In the genomic region with DNA sequence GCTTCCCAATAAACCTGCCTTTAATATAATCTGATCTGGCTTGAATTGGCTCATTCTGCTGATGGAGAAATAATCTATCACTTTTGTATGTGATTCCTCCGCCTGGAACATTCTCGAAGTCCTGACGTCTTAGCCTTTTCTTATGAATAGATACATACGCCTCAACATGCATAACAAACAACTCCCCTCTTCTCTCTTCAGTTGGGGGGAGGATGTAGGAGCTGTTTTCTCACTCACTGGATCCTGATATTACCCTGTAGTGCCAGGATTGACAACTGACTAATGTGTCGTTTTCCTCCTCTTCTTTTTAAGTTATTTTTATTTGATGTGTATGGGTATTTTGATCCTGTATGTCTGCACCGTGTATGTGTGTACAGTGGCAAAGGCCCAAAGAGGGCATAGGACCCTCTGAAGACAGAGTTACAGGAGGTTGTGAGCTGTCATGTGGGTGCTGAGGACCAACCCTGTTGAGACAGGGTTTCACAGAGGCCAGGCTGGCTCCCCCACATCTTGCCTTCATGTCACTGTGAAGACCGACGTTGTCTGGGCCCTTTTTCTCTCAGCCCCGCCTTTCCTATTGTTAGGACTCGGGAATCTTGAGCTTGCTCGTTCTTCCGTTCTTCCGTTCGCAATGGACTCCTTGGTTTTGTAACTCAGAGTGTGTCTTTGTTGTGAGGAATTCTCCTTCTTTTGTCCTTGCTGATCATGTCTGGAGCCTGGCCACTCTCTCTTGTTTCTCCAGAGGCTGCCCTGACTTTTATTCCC, we compare ENCODE assay signal across 27 mouse cellular contexts. TPM values are rescaled to one million over a fixed set of nuclear protein-coding genes. Genes with fewer than 3 reads are reported as not detected.
DNase-seq lines count a peak whose midpoint lies in the region; ATAC-seq and TF ChIP-seq lines count a peak whose summit lies in the region.
"Had no signal": no experiment of that assay in that cellular context is flagged by ENCODE, and none has a peak within 500 bp of the region (broad histone marks: within the 10 kb centered on the region; RNA-seq: fewer than 3 reads in every experiment).

No protein-coding gene starts in this region.

- no peak for ATAC-seq in midbrain, embryonic 14.5 days (ENCODE audit: low FRiP score, low TSS enrichment)
- ATAC-seq in kidney, embryonic 14.5 days (ENCODE audit: low FRiP score, low TSS enrichment) = no peak
- ATAC-seq: forebrain, embryonic 13.5 days; inflammation-experienced regulatory T-cells, adult 6 months had no signal

- no peak for TF ChIP-seq CTCF in ES-Bruce4 (IDR thresholded peaks at IDR 0.05; ENCODE audit: low read depth, low read length)

- peaks cover 17% of the 10 kb centered on the region for H3K27me3 ChIP-seq in midbrain, embryonic 10.5 days (ENCODE audit: low read depth, poor library complexity, severe bottlenecking)
- H3K27me3 ChIP-seq in midbrain, embryonic 14.5 days (ENCODE audit: control insufficient read depth, insufficient read depth, low read length) = no peaks in the 10 kb centered on the region
- no peaks in the 10 kb centered on the region for H3K27me3 ChIP-seq in ES-Bruce4 (ENCODE audit: control insufficient read depth, insufficient read depth, low read length, poor library complexity, severe bottlenecking)
- H3K27me3 ChIP-seq in kidney, embryonic 14.5 days (ENCODE audit: control insufficient read depth, insufficient read depth, low read length) = no peaks in the 10 kb centered on the region
- H3K27me3 ChIP-seq: forebrain, embryonic 13.5 days; lung, embryonic 15.5 days had no signal

- no peaks in the 10 kb centered on the region for H3K36me3 ChIP-seq in midbrain, embryonic 10.5 days
- no peaks in the 10 kb centered on the region for H3K36me3 ChIP-seq in midbrain, embryonic 14.5 days (ENCODE audit: control insufficient read depth, insufficient read depth, low read length)
- no peaks in the 10 kb centered on the region for H3K36me3 ChIP-seq in ES-Bruce4 (ENCODE audit: control insufficient read depth, insufficient read depth, low read length, poor library complexity, severe bottlenecking)
- no peaks in the 10 kb centered on the region for H3K36me3 ChIP-seq in kidney, embryonic 14.5 days (ENCODE audit: control insufficient read depth, insufficient read depth, low read length)
- H3K36me3 ChIP-seq: kidney, embryonic 15.5 days; liver, embryonic 15.5 days; lung, embryonic 15.5 days; midbrain, embryonic 12.5 days had no signal

- H3K4me1 ChIP-seq in midbrain, embryonic 10.5 days = peaks cover 31% of the 10 kb centered on the region
- H3K4me1 ChIP-seq in midbrain, embryonic 14.5 days (ENCODE audit: control insufficient read depth, insufficient read depth, low read length) = 0 out of 2 replicates have a peak, but pooled peaks cover 5% of the 10 kb centered on the region
- H3K4me1 ChIP-seq in ES-Bruce4 (ENCODE audit: control insufficient read depth, insufficient read depth, low read length) = peaks cover 19% of the 10 kb centered on the region
- no peaks in the 10 kb centered on the region for H3K4me1 ChIP-seq in kidney, embryonic 14.5 days (ENCODE audit: control insufficient read depth, insufficient read depth, low read length)
- H3K4me1 ChIP-seq: kidney, embryonic 15.5 days; liver, embryonic 15.5 days; lung, embryonic 15.5 days had no signal

- peak; percentile 34 for DNase-seq in embryo, embryonic 10 days (ENCODE audit: low spot score)
- no peak for DNase-seq in embryo, embryonic 11 days
- DNase-seq in midbrain, embryonic 10.5 days (ENCODE audit: low spot score) = peak; percentile 26
- no peak for DNase-seq in midbrain, embryonic 14.5 days
- peak; percentile 39 for DNase-seq in embryo, embryonic 10.5 days (ENCODE audit: low spot score)
- no peak for DNase-seq in adrenal gland, postnatal 10 days
- DNase-seq: adrenal gland, postnatal 36 days; cerebellum, adult 18-20 months; cerebellum, postnatal 14 days; gastrocnemius, postnatal 10 days; kidney, adult 11 months; kidney, postnatal 25 days; liver; thymus, adult 2 months; thymus, postnatal 36 days had no signal

- 37% methylated on average over 14 of the region's 14 CpGs for WGBS in midbrain, embryonic 10.5 days
- WGBS in midbrain, embryonic 14.5 days = 29% methylated on average over 14 of the region's 14 CpGs
- 77% methylated on average over 14 of the region's 14 CpGs for WGBS in kidney, embryonic 14.5 days

- no peaks in the 10 kb centered on the region for H3K9me3 ChIP-seq in midbrain, embryonic 10.5 days (replicated peaks)
- H3K9me3 ChIP-seq in midbrain, embryonic 14.5 days (ENCODE audit: control insufficient read depth, low read length) = no peaks in the 10 kb centered on the region
- H3K9me3 ChIP-seq in ES-Bruce4 (replicated peaks; ENCODE audit: control insufficient read depth, insufficient read depth, low read length, poor library complexity, severe bottlenecking) = no peaks in the 10 kb centered on the region
- no peaks in the 10 kb centered on the region for H3K9me3 ChIP-seq in kidney, embryonic 14.5 days (ENCODE audit: control insufficient read depth, low read length)
- H3K9me3 ChIP-seq: forebrain, embryonic 13.5 days; kidney, embryonic 15.5 days; liver, embryonic 15.5 days; lung, embryonic 15.5 days; midbrain, embryonic 12.5 days had no signal

- peak overlapping the region; percentile 70 for H3K27ac ChIP-seq in midbrain, embryonic 10.5 days (replicated peaks)
- no peak overlapping the region for H3K27ac ChIP-seq in midbrain, embryonic 14.5 days (replicated peaks; ENCODE audit: low read depth, low read length)
- peak overlapping the region; percentile 100 for H3K27ac ChIP-seq in ES-Bruce4 (ENCODE audit: insufficient read depth, low read length)
- no peak overlapping the region for H3K27ac ChIP-seq in kidney, embryonic 14.5 days (ENCODE audit: low read depth, low read length)
- H3K27ac ChIP-seq: forebrain, embryonic 13.5 days; hindbrain, embryonic 14.5 days; kidney, embryonic 15.5 days; liver, embryonic 15.5 days; lung, embryonic 15.5 days; midbrain, embryonic 12.5 days had no signal

- H3K4me3 ChIP-seq in midbrain, embryonic 10.5 days = no peak overlapping the region
- H3K4me3 ChIP-seq in midbrain, embryonic 14.5 days (replicated peaks; ENCODE audit: low read depth, low read length) = no peak overlapping the region
- no peak overlapping the region for H3K4me3 ChIP-seq in ES-Bruce4 (ENCODE audit: low read depth, low read length)
- no peak overlapping the region for H3K4me3 ChIP-seq in kidney, embryonic 14.5 days (ENCODE audit: low read length)
- H3K4me3 ChIP-seq: erythroblast, embryonic 14.5 days; forebrain, embryonic 13.5 days; kidney, embryonic 15.5 days; liver, embryonic 15.5 days; lung, embryonic 15.5 days; midbrain, embryonic 12.5 days had no signal

- no peak overlapping the region for H3K9ac ChIP-seq in midbrain, embryonic 14.5 days (replicated peaks; ENCODE audit: low read length)
- H3K9ac ChIP-seq in ES-Bruce4 (ENCODE audit: low read depth, poor library complexity, severe bottlenecking) = peak overlapping the region; percentile 73
- H3K9ac ChIP-seq in kidney, embryonic 14.5 days (ENCODE audit: low read depth, low read length) = no peak overlapping the region
- H3K9ac ChIP-seq: forebrain, embryonic 13.5 days; hindbrain, embryonic 14.5 days; kidney, embryonic 15.5 days; liver, embryonic 15.5 days; lung, embryonic 15.5 days; midbrain, embryonic 12.5 days had no signal

- no peak overlapping the region for H3K4me2 ChIP-seq in midbrain, embryonic 14.5 days (ENCODE audit: low read length)
- H3K4me2 ChIP-seq in kidney, embryonic 14.5 days (replicated peaks; ENCODE audit: low read depth, low read length) = no peak overlapping the region
- H3K4me2 ChIP-seq: forebrain, embryonic 13.5 days; hindbrain, embryonic 14.5 days; kidney, embryonic 15.5 days; liver, embryonic 15.5 days; lung, embryonic 15.5 days; midbrain, embryonic 12.5 days had no signal

- TF ChIP-seq EP300 in ES-Bruce4 (IDR thresholded peaks at IDR 0.05; ENCODE audit: insufficient read depth, low read depth, low read length) = peak; percentile 99

- TF ChIP-seq POLR2A in ES-Bruce4 (IDR thresholded peaks at IDR 0.05; ENCODE audit: insufficient read depth, low read length) = no peak

RNA-seq across cellular contexts. Expression of a gene that starts 39.8 kb away (rescaled TPM):
- 0.21 and 0.35 TPM in 2 replicates for polyA plus RNA-seq in midbrain, embryonic 10.5 days (2016; fragmentation: Nextera tagmentation; extraction: Ambion mirVana)
- polyA plus RNA-seq in midbrain, embryonic 14.5 days (2014; fragmentation: Nextera tagmentation; extraction: Ambion mirVana) = 0.34 and 0.54 TPM in 2 replicates
- polyA plus RNA-seq in ES-Bruce4 (2011; ENCODE audit: insufficient read depth, insufficient read length, low read depth, missing spikeins) = 10.8 and 12.6 TPM in 2 replicates
- not detected in 2 replicates for polyA plus RNA-seq in kidney, embryonic 14.5 days (2014; fragmentation: Nextera tagmentation; extraction: Ambion mirVana)
- 1 to 10 TPM; 1.9 to 2.8 TPM for total RNA-seq in adrenal gland, postnatal 10 days (2021)
- total RNA-seq: megakaryocyte progenitor cell, adult 5-6 weeks had no signal
- polyA plus RNA-seq: C2C12; erythroblast, embryonic 14.5 days; kidney, embryonic 15.5 days; liver, embryonic 15.5 days had no signal

RNA-seq across cellular contexts. Expression of a gene that starts 43.1 kb away (rescaled TPM):
- polyA plus RNA-seq in midbrain, embryonic 10.5 days (2016; fragmentation: Nextera tagmentation; extraction: Ambion mirVana) = 10.3 and 12.5 TPM in 2 replicates
- 19.5 and 23.1 TPM in 2 replicates for polyA plus RNA-seq in midbrain, embryonic 14.5 days (2014; fragmentation: Nextera tagmentation; extraction: Ambion mirVana)
- 77.1 and 77.7 TPM in 2 replicates for polyA plus RNA-seq in ES-Bruce4 (2011; ENCODE audit: insufficient read depth, insufficient read length, low read depth, missing spikeins)
- polyA plus RNA-seq in kidney, embryonic 14.5 days (2014; fragmentation: Nextera tagmentation; extraction: Ambion mirVana) = 15.8 and 22.1 TPM in 2 replicates
- total RNA-seq in adrenal gland, postnatal 10 days (2021) = 10 to 100 TPM; 39.3 to 48.0 TPM

Comparison
In these comparisons a context has a peak if more than half of its experiments do, and no peak if none do; other contexts are left out.
1. DNase-seq: peak in embryo, embryonic 10 days (single experiment), midbrain, embryonic 10.5 days (single experiment) and embryo, embryonic 10.5 days (single experiment); none in embryo, embryonic 11 days (single experiment), midbrain, embryonic 14.5 days (single experiment) and adrenal gland, postnatal 10 days (single experiment).
2. H3K27ac ChIP-seq: peak in midbrain, embryonic 10.5 days (single experiment) and ES-Bruce4 (single experiment); none in midbrain, embryonic 14.5 days (single experiment) and kidney, embryonic 14.5 days (single experiment).